Mouse (Mus musculus) thymus, adult 2 months (tissue): ENCODE measurements around the gene Tctex1d2.

Source experiments
- CTCF ChIP-seq: fragments of 200-500 bp; IDR thresholded peaks from 2 replicates; pipeline ENCODE4 v1.5.1; 2012; ENCODE audit warnings: mild to moderate bottlenecking, control low read depth, low read length, moderate library complexity, borderline replicate concordance; ENCODE audit not compliant: control insufficient read depth, poor library complexity, insufficient read depth; ENCODE audit errors: extremely low read depth
- POLR2A ChIP-seq: fragments of 200-500 bp; IDR thresholded peaks from 2 replicates; pipeline ENCODE4 v1.6.1; 2012; ENCODE audit warnings: mild to moderate bottlenecking, low read length, control low read depth, moderate library complexity; ENCODE audit not compliant: control insufficient read depth, poor library complexity, insufficient read depth; ENCODE audit errors: extremely low read depth

- TF ChIP-seq CTCF: no peak
- TF ChIP-seq POLR2A: no peak
Measured at GRCm38 (mm10) chr16:32384885-32385284, 34.6 kb upstream of the Tctex1d2 start.
